Mouse (Mus musculus) stomach, embryonic 14.5 days (tissue): Measurements from ENCODE around the gene Med20. TPM values are rescaled to one million over a fixed set of nuclear protein-coding genes. Genes with fewer than 3 reads are reported as not detected.
A peak's percentile ranks its signal among the peaks of the same experiment; 100 is the strongest.

Experiments
- ATAC-seq: fragments of 200-750 bp; cut with Nextera tagmentation; 2 replicates; pipeline ENCODE4 v1.8.0; 2017; ENCODE audit warnings: low read depth, moderate TSS enrichment; ENCODE audit not compliant: insufficient number of reproducible peaks, insufficient read depth, low FRiP score
- H3K27ac ChIP-seq: fragments of 300-500 bp; sonication (generic); 2 replicates; pipeline ENCODE4 v1.5.1; 2014; ENCODE audit warnings: mild to moderate bottlenecking, low read length, moderate library complexity, mixed read lengths
- H3K27me3 ChIP-seq: fragments of 300-500 bp; sonication (generic); 2 replicates; pipeline ENCODE4 v1.6.1; 2014; ENCODE audit warnings: low read length, control low read depth, mixed read lengths; ENCODE audit not compliant: control insufficient read depth, insufficient read depth
- H3K36me3 ChIP-seq: fragments of 300-500 bp; sonication (generic); 2 replicates; pipeline ENCODE4 v1.6.1; 2014; ENCODE audit warnings: mild to moderate bottlenecking, control low read depth, low read length, moderate library complexity, mixed read lengths; ENCODE audit not compliant: control insufficient read depth, insufficient read depth
- H3K4me1 ChIP-seq: fragments of 300-500 bp; sonication (generic); 2 replicates; pipeline ENCODE4 v1.6.1; 2014; ENCODE audit warnings: low read length, control low read depth, mixed read lengths; ENCODE audit not compliant: control insufficient read depth, insufficient read depth
- H3K4me2 ChIP-seq: fragments of 300-500 bp; sonication (generic); replicated peaks from 2 replicates; pipeline ENCODE4 v1.6.1; 2014; ENCODE audit warnings: low read depth, low read length, control low read depth
- H3K4me3 ChIP-seq: fragments of 300-500 bp; sonication (generic); 2 replicates; pipeline ENCODE4 v1.5.1; 2014; ENCODE audit warnings: low read depth, low read length, control low read depth
- H3K9ac ChIP-seq: fragments of 300-500 bp; sonication (generic); replicated peaks from 2 replicates; pipeline ENCODE4 v1.6.1; 2014; ENCODE audit warnings: low read depth, mild to moderate bottlenecking, control low read depth, low read length, moderate library complexity, mixed read lengths
- H3K9me3 ChIP-seq: fragments of 300-500 bp; sonication (generic); 2 replicates; pipeline ENCODE4 v1.6.1; 2016; ENCODE audit warnings: low read depth, low read length, control low read depth; ENCODE audit not compliant: control insufficient read depth
- WGBS: fragments of 180-500 bp; shearing (Covaris S2); extraction: QIAGEN DNeasy Blood & Tissue Kit; methylation state at CpG from one replicate; pipeline ENCODE4 v1.1.7; 2014; 5-methylcytosine and 5-hydroxymethylcytosine counted together
- polyA plus RNA-seq: library from polyadenylated mRNA; unstranded; fragments of >200 nt; fragmentation: Nextera tagmentation; extraction: Ambion mirVana; gene quantifications from 2 replicates; pipeline ENCODE4 v1.2.1, GENCODE M21; 2014

Gene Med20
- polyA plus RNA-seq, 1 experiment from 2014 or later = 47.1 TPM

- Histone ChIP-seq H3K9ac (no peak overlapping the region), H3K36me3 (peaks cover 33% of the 10 kb centered on the region), H3K27ac (no peak overlapping the region), H3K4me3 (no peak overlapping the region), H3K27me3 (no peaks in the 10 kb centered on the region), H3K4me2 (no peak overlapping the region), H3K9me3 (no peaks in the 10 kb centered on the region), H3K4me1 (peaks cover 10% of the 10 kb centered on the region)
- no peak for ATAC-seq
- 83% methylated on average over 5 of the region's 5 CpGs for WGBS
Measured at GRCm38 (mm10) chr17:47626031-47626430, 14.6 kb downstream of the Med20 start.

- Histone ChIP-seq H3K9me3 (no peaks in the 10 kb centered on the region), H3K27ac (no peak overlapping the region), H3K9ac (no peak overlapping the region), H3K4me1 (peaks cover 19% of the 10 kb centered on the region), H3K36me3 (peaks cover 24% of the 10 kb centered on the region), H3K4me2 (peak overlapping the region; percentile 98), H3K4me3 (no peak overlapping the region; the same call in 1 of the 2 replicates), H3K27me3 (no peaks in the 10 kb centered on the region)
- WGBS = 87% methylated on average over 2 of the region's 2 CpGs
- no peak for ATAC-seq
Measured at GRCm38 (mm10) chr17:47627791-47628190, 16.4 kb downstream of the Med20 start.

DNA sequence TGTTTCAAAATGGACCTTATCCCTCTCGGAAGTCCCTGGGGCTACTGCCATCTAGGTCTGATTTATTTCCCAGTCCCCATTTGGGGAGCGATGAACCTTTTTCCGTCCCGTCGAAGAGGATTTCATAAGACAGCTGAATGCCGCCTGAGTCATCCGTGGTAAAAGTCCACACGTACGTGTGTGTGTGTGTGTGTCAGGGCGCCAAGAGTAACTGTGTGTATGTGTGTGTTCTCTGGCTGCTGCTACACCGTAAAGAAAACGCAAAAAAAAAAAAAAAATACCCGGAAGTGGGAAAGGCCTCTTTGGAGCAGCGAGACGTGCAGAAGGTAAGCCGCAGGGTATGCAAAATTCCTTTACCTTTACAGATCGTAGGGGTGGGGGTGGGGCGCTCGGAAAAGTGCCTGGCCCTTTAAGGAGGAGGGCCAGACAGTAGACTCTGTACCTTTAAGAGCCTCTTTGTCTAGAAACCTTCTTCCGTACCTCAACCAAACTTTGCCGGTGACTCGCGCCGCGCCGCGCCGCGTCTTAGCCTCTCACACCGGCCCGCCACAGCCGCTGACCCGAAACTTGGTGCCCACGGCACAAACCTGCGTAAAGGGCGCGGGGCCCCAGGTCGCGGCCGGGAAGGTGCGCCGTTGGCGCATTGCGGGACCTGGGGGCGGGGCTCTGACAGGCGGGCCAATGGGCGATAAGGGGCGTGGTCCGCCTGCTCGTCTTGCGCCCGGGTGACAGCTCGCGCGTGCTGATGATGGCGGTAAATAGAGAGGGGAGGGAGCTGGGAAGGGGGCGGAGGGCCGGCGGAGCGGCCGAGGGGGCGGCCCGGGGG is 17.7 kb downstream of the Med20 start:
- peak; percentile 94 for ATAC-seq
- WGBS = under 1% methylated on average over 62 of the region's 63 CpGs
- H3K4me1 ChIP-seq = peaks cover 23% of the 10 kb centered on the region

GRCm38 (mm10) chr17:47629717-47630677 is 18.6 kb downstream of the Med20 start:
- Histone ChIP-seq H3K27ac (peak overlapping the region; percentile 91), H3K27me3 (no peaks in the 10 kb centered on the region), H3K9me3 (no peaks in the 10 kb centered on the region), H3K4me3 (peak overlapping the region; percentile 67), H3K36me3 (peaks cover 8% of the 10 kb centered on the region; the same call in 1 of the 2 replicates), H3K4me1 (peaks cover 23% of the 10 kb centered on the region), H3K4me2 (peak overlapping the region; percentile 98), H3K9ac (peak overlapping the region; percentile 71)
- peak; percentile 30; the same call in 1 of the 2 replicates for ATAC-seq
- under 1% methylated on average over 60 of the region's 61 CpGs for WGBS

More for the DNA sequence above, 17.7 kb downstream of the Med20 start:
- peaks cover 11% of the 10 kb centered on the region for H3K36me3 ChIP-seq
- peak overlapping the region; percentile 98 for H3K4me2 ChIP-seq
- H3K27me3 ChIP-seq = no peaks in the 10 kb centered on the region
- H3K9me3 ChIP-seq = no peaks in the 10 kb centered on the region
- peak overlapping the region; percentile 67 for H3K4me3 ChIP-seq
- H3K27ac ChIP-seq = peak overlapping the region; percentile 91
- H3K9ac ChIP-seq = peak overlapping the region; percentile 71

- Histone ChIP-seq H3K9me3 (no peaks in the 10 kb centered on the region), H3K4me2 (peak within 1 kb of the TSS; percentile 98), H3K36me3 (peaks cover 3% of the 10 kb centered on the region; the same call in 1 of the 2 replicates), H3K27ac (peak within 1 kb of the TSS; percentile 91), H3K9ac (peak within 1 kb of the TSS; percentile 71), H3K4me1 (peaks cover 23% of the 10 kb centered on the region), H3K27me3 (no peaks in the 10 kb centered on the region), H3K4me3 (peak within 1 kb of the TSS; percentile 67)
- 2% methylated on average over 3 of the region's 3 CpGs for WGBS
- no peak for ATAC-seq
Measured at GRCm38 (mm10) chr17:47630678-47631065, 19.3 kb downstream of the Med20 start, which contains the start of gene Usp49. Usp49 (plus strand) TSS chr17:47630690.

DNA sequence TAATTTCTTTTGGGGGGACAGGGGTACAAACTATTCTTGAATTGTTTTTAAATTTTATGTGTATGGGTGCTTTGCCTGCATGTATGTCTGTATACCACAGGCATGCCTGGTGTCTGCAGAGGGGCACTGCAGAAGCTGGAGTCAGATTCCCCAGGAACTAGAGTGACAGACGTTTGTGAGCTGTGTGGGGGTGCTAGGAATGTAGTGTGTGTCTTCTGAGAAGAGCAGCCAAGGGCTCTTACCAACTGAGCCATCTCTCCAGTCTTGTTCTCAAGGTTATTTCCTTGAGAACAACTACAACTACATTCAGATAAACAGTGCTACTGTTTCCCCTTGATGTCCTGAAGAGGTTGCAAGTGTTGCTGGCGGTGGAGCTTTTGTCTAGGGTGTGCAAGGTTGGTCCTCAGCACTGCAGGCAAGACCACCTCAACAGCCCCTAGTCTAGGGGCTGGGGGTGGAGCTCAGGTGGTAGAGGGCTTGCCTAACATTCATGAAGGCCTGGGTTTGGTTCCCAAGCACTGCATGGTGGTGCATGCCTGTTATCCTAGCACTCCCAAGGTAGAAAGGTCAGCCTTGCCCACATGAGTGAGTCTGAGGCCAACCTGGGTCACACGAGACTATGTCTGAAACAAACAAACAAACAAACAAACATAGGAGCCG is 20.9 kb downstream of the Med20 start:
- H3K9ac ChIP-seq = no peak overlapping the region
- no peak for ATAC-seq
- 68% methylated on average over 4 of the region's 4 CpGs for WGBS
- no peaks in the 10 kb centered on the region for H3K36me3 ChIP-seq
- peaks cover 23% of the 10 kb centered on the region for H3K4me1 ChIP-seq
- H3K27me3 ChIP-seq = no peaks in the 10 kb centered on the region
- H3K4me2 ChIP-seq = no peak overlapping the region
- H3K27ac ChIP-seq = no peak overlapping the region
- no peak overlapping the region for H3K4me3 ChIP-seq
- no peaks in the 10 kb centered on the region for H3K9me3 ChIP-seq

- Histone ChIP-seq H3K27me3 (no peaks in the 10 kb centered on the region), H3K4me2 (no peak overlapping the region), H3K36me3 (no peaks in the 10 kb centered on the region), H3K27ac (no peak overlapping the region), H3K9me3 (no peaks in the 10 kb centered on the region), H3K9ac (no peak overlapping the region), H3K4me3 (no peak overlapping the region), H3K4me1 (peaks cover 18% of the 10 kb centered on the region; the same call in 1 of the 2 replicates)
- WGBS = 71% methylated on average over 7 of the region's 7 CpGs
- no peak for ATAC-seq
Measured at GRCm38 (mm10) chr17:47633999-47634770, 22.8 kb downstream of the Med20 start.
